Mouse (Mus musculus) G1E (cell line): ENCODE measurements around the gene Sigmar1. TPM values are rescaled to one million over a fixed set of nuclear protein-coding genes. Genes with fewer than 3 reads are reported as not detected.
"Not testable (repeated sequence)": the region's sequence is repeated elsewhere in the genome, so short reads cannot be mapped to it uniquely, and the experiment has no call there.

Experiments
- ATAC-seq: 2 replicates; pipeline ENCODE4 v1.8.0; 2016; ENCODE audit warnings: mild to moderate bottlenecking; ENCODE audit not compliant: insufficient number of reproducible peaks, poor library complexity, low FRiP score, severe bottlenecking; ENCODE audit errors: extremely low read depth
- DNase-seq: peaks from one replicate; pipeline ENCODE4 v3.0.0; 2012; ENCODE audit warnings: low spot score
- H3K27me3 ChIP-seq: 2 replicates; pipeline ENCODE4 v1.6.1; 2012; ENCODE audit warnings: mild to moderate bottlenecking, low read length, inconsistent platforms; ENCODE audit not compliant: insufficient read depth
- H3K36me3 ChIP-seq: replicated peaks from 2 replicates; pipeline ENCODE3; 2012; ENCODE audit warnings: mild to moderate bottlenecking, inconsistent platforms
- H3K4me1 ChIP-seq: 2 replicates; pipeline ENCODE4 v1.6.1; 2012; ENCODE audit warnings: low read depth, low read length, inconsistent platforms, mixed read lengths; ENCODE audit not compliant: insufficient read depth
- H3K4me3 ChIP-seq: 2 replicates; pipeline ENCODE4 v1.5.1; 2012; ENCODE audit warnings: low read depth, mild to moderate bottlenecking, inconsistent platforms, low read length, moderate library complexity, mixed read lengths
- H3K9me3 ChIP-seq: replicated peaks from 2 replicates; pipeline ENCODE4 v1.6.1; 2012; ENCODE audit warnings: inconsistent platforms
- polyA plus RNA-seq: library from polyadenylated mRNA; stranded (reverse); fragments of >175 nt; gene quantifications from 2 replicates; pipeline ENCODE4 v1.2.3, GENCODE M21; 2012
- total RNA-seq, 2 experiments: library from RNA; stranded (forward) in 1 of 2; stranded (reverse) in 1 of 2; fragments of 200-1000 nt in 1 of 2; fragments of >200 nt in 1 of 2; fragmentation: Nextera tagmentation in 1 of 2; gene quantifications; 2 replicates each; pipeline ENCODE4 v1.2.3; 2014 to 2017

Gene Sigmar1
- total and polyA plus RNA-seq, 3 experiments, result 36.0 to 54.3 (median 53.4) TPM

GRCm38 (mm10) chr4:41696930-41697841, 58.8 kb downstream of the Sigmar1 start, which contains the start of gene Cntfr:
Cntfr (minus strand) TSS chr4:41697089.
- not testable (repeated sequence) for H3K9me3 ChIP-seq, H3K27me3 ChIP-seq, DNase-seq, H3K4me1 ChIP-seq, H3K36me3 ChIP-seq, ATAC-seq, H3K4me3 ChIP-seq

DNA sequence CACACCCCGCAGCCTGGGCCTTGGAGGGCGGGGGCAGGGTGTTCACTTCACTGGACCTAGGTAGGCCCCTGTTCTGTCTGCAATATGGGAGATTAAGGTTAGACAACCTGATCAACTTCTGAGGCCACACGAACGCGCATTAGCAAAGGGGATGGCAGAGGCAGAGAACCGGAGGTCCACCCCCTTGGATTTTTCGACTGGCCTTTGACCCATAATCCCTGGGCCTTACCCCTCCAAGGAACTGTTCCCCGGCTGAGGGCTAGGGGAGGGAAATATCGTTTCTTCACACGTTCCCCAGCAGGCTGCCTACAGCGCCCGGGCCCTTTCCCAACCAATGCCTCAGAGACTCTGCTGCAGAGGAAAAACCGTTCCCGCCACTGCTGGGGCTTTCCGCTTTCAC, 59.5 kb downstream of the Sigmar1 start:
- H3K9me3 ChIP-seq, DNase-seq, H3K36me3 ChIP-seq, H3K27me3 ChIP-seq, ATAC-seq, H3K4me1 ChIP-seq, H3K4me3 ChIP-seq: not testable (repeated sequence)

- H3K4me3 ChIP-seq, ATAC-seq, H3K36me3 ChIP-seq, H3K9me3 ChIP-seq, H3K4me1 ChIP-seq, DNase-seq, H3K27me3 ChIP-seq: not testable (repeated sequence)
Observed at GRCm38 (mm10) chr4:41695800-41696199, 60.2 kb downstream of the Sigmar1 start.

DNA sequence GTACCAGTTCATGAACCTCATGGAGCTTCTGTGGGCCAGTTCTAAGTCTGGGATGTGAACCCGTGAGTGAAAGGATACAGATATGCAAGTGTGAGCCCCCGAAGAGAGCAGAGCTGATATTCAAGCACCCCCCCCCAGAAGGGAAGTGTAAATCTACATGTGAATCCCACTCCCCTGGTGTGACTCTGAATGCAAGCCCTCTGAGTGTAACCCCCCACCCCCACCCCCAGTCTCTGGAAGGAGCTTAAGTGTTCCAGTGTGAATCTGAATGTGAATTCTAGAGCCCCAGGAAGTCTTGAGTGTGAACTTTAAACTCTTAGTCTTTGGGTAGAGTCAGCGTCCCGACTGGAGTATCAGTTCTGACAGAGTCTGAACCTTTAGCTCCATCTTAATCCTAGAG, 62.4 kb downstream of the Sigmar1 start:
- H3K36me3 ChIP-seq, H3K27me3 ChIP-seq, H3K4me3 ChIP-seq, H3K4me1 ChIP-seq, ATAC-seq, DNase-seq, H3K9me3 ChIP-seq: not testable (repeated sequence)

DNA sequence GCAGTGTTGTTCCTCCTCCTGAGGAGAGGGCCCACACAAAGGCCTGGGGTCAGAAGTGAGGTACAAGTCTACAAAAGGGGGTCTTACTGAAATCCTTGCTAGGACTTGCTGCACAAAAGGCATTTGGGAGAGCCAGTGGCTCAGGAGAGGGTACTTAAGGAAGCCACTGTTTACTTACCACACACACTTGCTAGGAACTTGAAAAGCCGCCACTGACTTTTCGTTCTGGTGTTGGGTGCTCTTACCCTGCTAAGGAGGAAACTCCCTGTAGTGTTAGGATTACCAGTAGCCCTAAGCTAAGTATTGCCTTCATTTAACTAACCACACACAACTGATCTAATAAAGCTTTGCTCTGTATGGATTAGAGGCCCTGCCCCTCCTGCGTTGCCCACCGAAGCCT, 65.9 kb downstream of the Sigmar1 start:
- not testable (repeated sequence) for H3K27me3 ChIP-seq, H3K4me1 ChIP-seq, ATAC-seq, H3K36me3 ChIP-seq, H3K4me3 ChIP-seq, H3K9me3 ChIP-seq, DNase-seq

- H3K27me3 ChIP-seq, H3K4me3 ChIP-seq, H3K9me3 ChIP-seq, H3K36me3 ChIP-seq, DNase-seq, ATAC-seq, H3K4me1 ChIP-seq: not testable (repeated sequence)
Observed at GRCm38 (mm10) chr4:41688562-41688961, 67.4 kb downstream of the Sigmar1 start.

Other genes starting within 250 kb of the Sigmar1 start
- 7.3 and 10.5 TPM in 2 replicates for gene 1110017D15Rik, start 238.8 kb downstream of the Sigmar1 start, total RNA-seq (2014; fragmentation: Nextera tagmentation)
- 0.22 and 1.7 TPM in 2 replicates for gene 1110017D15Rik, start 238.8 kb downstream of the Sigmar1 start, total RNA-seq (2017)
- gene 1110017D15Rik, start 238.8 kb downstream of the Sigmar1 start, polyA plus RNA-seq, result 0.08 TPM in 1 of 2 replicates, not detected in the other
- 2.5 and 2.9 TPM in 2 replicates for gene Fam219a, start 186.6 kb downstream of the Sigmar1 start, total RNA-seq (2014; fragmentation: Nextera tagmentation)
- gene Fam219a, start 186.6 kb downstream of the Sigmar1 start, total RNA-seq (2017), result 0.44 and 0.87 TPM in 2 replicates
- 2.5 and 2.6 TPM in 2 replicates for gene Fam219a, start 186.6 kb downstream of the Sigmar1 start, polyA plus RNA-seq
- gene Dnaic1, start 186.4 kb downstream of the Sigmar1 start, total RNA-seq (2014; fragmentation: Nextera tagmentation), result not detected in 2 replicates
- 0.23 TPM in 1 of 2 replicates, not detected in the other for gene Dnaic1, start 186.4 kb downstream of the Sigmar1 start, total RNA-seq (2017)
- not detected in 2 replicates for gene Dnaic1, start 186.4 kb downstream of the Sigmar1 start, polyA plus RNA-seq
- gene Enho, start 115.8 kb downstream of the Sigmar1 start, total RNA-seq (2014; fragmentation: Nextera tagmentation), result not detected in 2 replicates
- gene Enho, start 115.8 kb downstream of the Sigmar1 start, total RNA-seq (2017), result 0.22 TPM in 1 of 2 replicates, not detected in the other
- gene Enho, start 115.8 kb downstream of the Sigmar1 start, polyA plus RNA-seq, result not detected in 2 replicates
- gene Cntfr, start 59.1 kb downstream of the Sigmar1 start, total RNA-seq (2014; fragmentation: Nextera tagmentation), result not detected in 2 replicates
- 0.33 TPM in 1 of 2 replicates, not detected in the other for gene Cntfr, start 59.1 kb downstream of the Sigmar1 start, total RNA-seq (2017)
- 1.7 and 2.2 TPM in 2 replicates for gene Cntfr, start 59.1 kb downstream of the Sigmar1 start, polyA plus RNA-seq
- gene Il11ra1, start 56.2 kb downstream of the Sigmar1 start, total RNA-seq (2014; fragmentation: Nextera tagmentation), result 3.4 and 4.0 TPM in 2 replicates
- 13.1 and 18.5 TPM in 2 replicates for gene Il11ra1, start 56.2 kb downstream of the Sigmar1 start, total RNA-seq (2017)
- 4.6 and 6.7 TPM in 2 replicates for gene Il11ra1, start 56.2 kb downstream of the Sigmar1 start, polyA plus RNA-seq
- 6.4 and 26.3 TPM in 2 replicates for gene Rpp25l, start 42.6 kb downstream of the Sigmar1 start, total RNA-seq (2014; fragmentation: Nextera tagmentation)
- 31.7 and 36.5 TPM in 2 replicates for gene Rpp25l, start 42.6 kb downstream of the Sigmar1 start, total RNA-seq (2017)
- 77.0 and 82.0 TPM in 2 replicates for gene Rpp25l, start 42.6 kb downstream of the Sigmar1 start, polyA plus RNA-seq
- 95.3 and 110 TPM in 2 replicates for gene Dctn3, start 33.0 kb downstream of the Sigmar1 start, total RNA-seq (2014; fragmentation: Nextera tagmentation)
- gene Dctn3, start 33.0 kb downstream of the Sigmar1 start, total RNA-seq (2017), result 133 and 178 TPM in 2 replicates
- gene Dctn3, start 33.0 kb downstream of the Sigmar1 start, polyA plus RNA-seq, result 187 and 274 TPM in 2 replicates
- not detected in 2 replicates for gene Arid3c, start 25.0 kb downstream of the Sigmar1 start, total RNA-seq (2014; fragmentation: Nextera tagmentation)
- 0.12 TPM in 1 of 2 replicates, not detected in the other for gene Arid3c, start 25.0 kb downstream of the Sigmar1 start, total RNA-seq (2017)
- gene Arid3c, start 25.0 kb downstream of the Sigmar1 start, polyA plus RNA-seq, result not detected in 2 replicates
- 43.9 and 58.2 TPM in 2 replicates for gene Galt, start 929 bp downstream of the Sigmar1 start, total RNA-seq (2014; fragmentation: Nextera tagmentation)
- gene Galt, start 929 bp downstream of the Sigmar1 start, total RNA-seq (2017), result 34.2 and 37.7 TPM in 2 replicates
- gene Galt, start 929 bp downstream of the Sigmar1 start, polyA plus RNA-seq, result 41.0 and 52.4 TPM in 2 replicates
- 2.3 TPM in 1 of 2 replicates, not detected in the other for gene Ccl27a, start 18.1 kb upstream of the Sigmar1 start, total RNA-seq (2014; fragmentation: Nextera tagmentation)
- not detected in 2 replicates for gene Ccl27a, start 18.1 kb upstream of the Sigmar1 start, total RNA-seq (2017)
- 1.2 TPM in 1 of 2 replicates, not detected in the other for gene Ccl27a, start 18.1 kb upstream of the Sigmar1 start, polyA plus RNA-seq
- not detected in 2 replicates for gene Gm21541, start 147.5 kb upstream of the Sigmar1 start, total RNA-seq (2014; fragmentation: Nextera tagmentation)
- gene Gm21541, start 147.5 kb upstream of the Sigmar1 start, total RNA-seq (2017), result not detected in 2 replicates
- gene Gm21541, start 147.5 kb upstream of the Sigmar1 start, polyA plus RNA-seq, result not detected in 2 replicates
- gene Gm20878, start 185.4 kb upstream of the Sigmar1 start, total RNA-seq (2014; fragmentation: Nextera tagmentation), result 0.98 TPM in 1 of 2 replicates, not detected in the other
- gene Gm20878, start 185.4 kb upstream of the Sigmar1 start, total RNA-seq (2017), result 0.44 TPM in 1 of 2 replicates, not detected in the other
- gene Gm20878, start 185.4 kb upstream of the Sigmar1 start, polyA plus RNA-seq, result 0.43 TPM in 1 of 2 replicates, not detected in the other
- gene Fam205a4, start 209.9 kb upstream of the Sigmar1 start, total RNA-seq (2014; fragmentation: Nextera tagmentation), result not detected in 2 replicates
- gene Fam205a4, start 209.9 kb upstream of the Sigmar1 start, total RNA-seq (2017), result not detected in 2 replicates
- gene Fam205a4, start 209.9 kb upstream of the Sigmar1 start, polyA plus RNA-seq, result not detected in 2 replicates